Mouse (Mus musculus): ENCODE results near the gene Gm10638. TPM values are rescaled to one million over a fixed set of nuclear protein-coding genes. Genes with fewer than 3 reads are reported as not detected.

The Gm10638 gene
- 1 to 10 TPM; 4.1 to 6.7 TPM for total RNA-seq (2021)
- long read RNA-seq, experiment 1, transcript Gm10638-201 (1 exons, 905 nt) = major isoform, 12 of 12 reads
- long read RNA-seq, experiment 1, partial matches to known transcripts = 0 of 12 reads
- long read RNA-seq, experiment 1, other reads (novel, unspliced or antisense) = 0 of 12 reads
- long read RNA-seq, experiment 2, transcript Gm10638-201 (1 exons, 905 nt) = major isoform, 12 of 12 reads
- long read RNA-seq, experiment 2, partial matches to known transcripts = 0 of 12 reads
- long read RNA-seq, experiment 2, other reads (novel, unspliced or antisense) = 0 of 12 reads

GRCm38 (mm10) chr8:86745221-86745934 is at the start of gene Gm10638, which contains the start of gene Siah1a:
Gene Gm10638, plus strand, starts transcription at chr8:86745699.
Gene Siah1a, minus strand, starts transcription at chr8:86745934.
- DNase-seq = peak; percentile 61

GRCm38 (mm10) chr8:86695703-86696102 is 49.8 kb upstream of the Gm10638 start:
- DNase-seq = no peak

DNA sequence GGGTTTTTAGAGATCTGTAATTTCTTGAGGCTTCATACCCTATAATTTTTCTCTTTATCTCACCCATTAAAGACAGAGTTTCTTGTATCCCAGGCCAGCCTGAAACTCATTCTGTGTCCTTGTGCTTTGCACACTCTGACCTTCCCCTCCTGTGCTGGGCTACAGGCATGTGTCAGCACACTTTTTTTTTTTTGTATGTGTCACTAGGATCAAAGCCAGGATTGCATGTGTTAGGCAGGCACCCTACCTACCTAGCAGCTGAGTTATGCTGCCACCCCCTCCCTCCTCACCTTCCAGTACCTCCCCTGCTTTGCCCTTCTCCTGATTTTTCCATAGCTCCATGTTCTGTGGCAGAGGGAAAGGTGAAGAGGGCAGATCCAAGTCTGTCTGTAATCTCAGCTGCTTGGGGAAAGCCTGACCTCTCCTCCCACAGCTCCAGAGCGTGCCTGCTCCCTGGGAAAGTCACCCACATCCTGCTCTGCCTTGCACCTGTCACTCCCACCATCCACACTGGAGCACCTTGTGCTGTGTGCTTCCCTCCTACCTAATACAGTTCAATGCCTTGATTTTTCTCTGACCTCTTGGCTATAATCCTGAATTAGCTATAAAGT is 46.6 kb upstream of the Gm10638 start:
- no peak for DNase-seq

GRCm38 (mm10) chr8:86699471-86699870 is 46.0 kb upstream of the Gm10638 start:
- DNase-seq = no peak

GRCm38 (mm10) chr8:86702453-86702852 is 43.0 kb upstream of the Gm10638 start:
- DNase-seq = no peak

DNA sequence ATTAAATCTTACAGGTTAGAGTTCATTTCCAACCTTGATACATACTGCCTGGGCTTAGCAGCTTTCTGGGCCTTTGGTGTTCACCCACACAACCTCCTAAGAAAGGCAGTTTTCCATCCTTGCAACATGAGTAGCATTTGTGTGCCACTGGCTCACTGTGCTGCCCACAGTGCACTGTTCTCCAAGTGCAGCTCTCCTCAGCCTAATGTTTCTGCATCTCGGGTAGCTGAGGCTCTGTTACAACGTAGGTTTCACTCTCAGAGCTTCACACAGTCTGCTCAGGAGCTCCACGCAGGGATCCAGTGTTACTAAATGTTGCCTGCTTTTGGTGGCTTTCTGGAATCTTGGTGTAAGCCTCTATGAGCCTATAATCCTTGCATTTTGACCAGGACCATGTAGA is 40.2 kb upstream of the Gm10638 start:
- no peak for DNase-seq

DNA sequence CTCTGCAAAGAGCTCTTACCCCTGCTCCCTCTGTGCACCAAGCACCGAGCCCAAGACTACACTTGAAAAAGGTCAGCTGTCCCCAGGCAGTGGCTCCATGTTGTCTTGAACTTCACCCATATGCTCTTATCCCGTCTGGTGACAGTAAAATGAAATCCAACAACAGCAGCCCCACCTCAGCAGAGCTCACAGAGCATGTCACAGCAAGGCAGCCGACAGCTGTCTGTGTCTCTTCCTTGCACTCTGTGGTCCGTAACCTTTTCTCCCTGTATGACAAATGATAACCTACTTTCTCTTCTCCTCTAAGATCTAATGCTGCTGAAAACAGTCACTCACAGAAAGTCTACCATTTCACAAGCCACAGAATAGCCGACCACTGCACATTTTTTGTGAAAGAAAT is 38.7 kb upstream of the Gm10638 start:
- DNase-seq = no peak

DNA sequence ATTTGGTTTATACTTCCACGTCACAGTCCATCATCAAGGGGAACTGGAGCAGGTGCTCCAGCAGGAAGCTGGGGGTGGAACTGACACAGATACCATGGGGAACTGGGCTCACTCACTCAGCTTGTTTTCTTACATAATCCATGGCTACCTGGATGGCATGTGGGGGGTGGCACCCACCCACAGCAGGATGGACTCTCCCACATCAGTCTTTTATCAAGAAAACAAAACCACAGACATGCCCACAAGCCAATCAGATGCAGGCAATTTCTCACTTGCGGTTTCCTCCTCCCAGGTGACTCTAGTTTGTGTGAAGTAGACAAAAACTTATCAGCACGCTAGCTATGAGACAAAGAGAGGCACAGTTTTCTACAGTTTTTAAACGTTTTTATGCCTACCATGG is 37.6 kb upstream of the Gm10638 start:
- no peak for DNase-seq

GRCm38 (mm10) chr8:86712594-86712993 is 32.9 kb upstream of the Gm10638 start:
- no peak for DNase-seq

GRCm38 (mm10) chr8:86713407-86714188 is 31.9 kb upstream of the Gm10638 start:
- DNase-seq = no peak

DNA sequence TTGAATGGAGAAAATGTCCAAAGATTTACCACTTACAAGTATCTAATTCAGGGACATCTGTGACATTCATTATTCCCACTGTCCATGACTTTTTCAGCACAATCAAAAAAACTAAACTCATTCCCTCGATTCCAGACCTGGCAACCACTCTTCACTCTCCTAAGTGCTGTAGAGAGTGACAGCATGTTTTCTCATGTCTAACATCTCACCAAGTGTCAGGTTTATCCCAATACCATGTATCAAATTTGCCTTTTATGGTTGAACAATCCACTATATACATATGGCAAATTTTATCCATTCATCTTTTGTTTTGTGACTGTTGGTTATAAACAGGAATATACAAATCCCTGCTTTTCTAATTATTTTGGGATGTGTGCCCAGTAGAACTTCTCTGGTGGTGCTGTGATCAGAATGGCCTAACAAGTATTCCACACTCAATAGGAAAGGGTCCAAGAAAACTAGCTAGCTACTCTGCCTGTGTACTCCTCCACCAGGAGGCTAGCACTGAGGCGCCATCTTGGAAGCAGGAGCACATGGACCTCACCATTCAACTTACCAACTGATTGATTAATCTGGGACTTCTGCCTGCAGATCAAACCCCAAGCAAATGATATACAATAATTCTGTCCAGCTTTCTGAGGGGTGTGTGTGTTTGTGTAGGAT is 27.0 kb upstream of the Gm10638 start:
- no peak for DNase-seq

DNA sequence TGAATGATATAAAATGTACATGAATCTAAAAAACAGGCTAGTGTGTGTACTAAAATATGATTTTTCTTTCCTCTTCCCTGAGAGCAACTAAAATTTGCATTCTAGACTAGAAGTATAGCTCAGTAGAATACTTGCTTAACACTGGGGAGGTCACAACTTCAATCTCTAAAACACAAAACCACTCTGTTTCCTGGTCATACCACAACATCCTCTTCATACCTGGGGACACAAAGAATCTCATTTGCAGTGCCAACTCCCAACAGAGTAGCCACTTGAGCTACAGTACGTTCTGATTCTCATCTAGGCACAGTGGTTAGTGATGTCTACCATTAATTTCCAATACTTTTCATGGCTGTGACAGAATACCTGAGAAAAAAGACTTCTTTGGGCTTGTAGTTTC is 26.1 kb upstream of the Gm10638 start:
- DNase-seq = no peak

- DNase-seq = no peak
Observed at GRCm38 (mm10) chr8:86720756-86721459, 24.6 kb upstream of the Gm10638 start.

- DNase-seq = no peak
Observed at GRCm38 (mm10) chr8:86721490-86721889, 24.0 kb upstream of the Gm10638 start.

GRCm38 (mm10) chr8:86726959-86727358 is 18.5 kb upstream of the Gm10638 start:
- DNase-seq = no peak

- no peak for DNase-seq
Observed at GRCm38 (mm10) chr8:86728224-86728950, 17.1 kb upstream of the Gm10638 start.

DNA sequence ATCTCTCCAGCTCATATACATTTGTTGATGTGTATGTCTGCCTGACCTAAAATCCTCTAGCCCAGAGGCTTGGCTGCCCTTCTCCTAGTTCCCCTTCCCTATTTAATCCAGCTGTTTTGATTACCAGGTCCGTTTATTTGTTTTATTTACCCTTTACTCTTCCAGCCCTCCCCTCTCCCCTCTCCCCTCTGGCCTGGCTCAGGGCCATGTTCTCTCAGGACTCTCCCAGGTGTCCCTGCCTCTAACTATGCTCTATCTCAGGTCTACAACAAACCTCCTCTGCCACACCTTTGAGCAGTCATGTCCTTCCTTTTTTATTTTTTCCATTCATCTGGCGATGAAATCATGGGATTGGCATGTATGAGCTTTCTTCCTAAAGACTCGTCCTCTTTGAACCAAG is 15.2 kb upstream of the Gm10638 start:
- DNase-seq = no peak

GRCm38 (mm10) chr8:86730860-86731259 is 14.6 kb upstream of the Gm10638 start:
- DNase-seq = no peak

GRCm38 (mm10) chr8:86734171-86734570 is 11.3 kb upstream of the Gm10638 start:
- DNase-seq = no peak

DNA sequence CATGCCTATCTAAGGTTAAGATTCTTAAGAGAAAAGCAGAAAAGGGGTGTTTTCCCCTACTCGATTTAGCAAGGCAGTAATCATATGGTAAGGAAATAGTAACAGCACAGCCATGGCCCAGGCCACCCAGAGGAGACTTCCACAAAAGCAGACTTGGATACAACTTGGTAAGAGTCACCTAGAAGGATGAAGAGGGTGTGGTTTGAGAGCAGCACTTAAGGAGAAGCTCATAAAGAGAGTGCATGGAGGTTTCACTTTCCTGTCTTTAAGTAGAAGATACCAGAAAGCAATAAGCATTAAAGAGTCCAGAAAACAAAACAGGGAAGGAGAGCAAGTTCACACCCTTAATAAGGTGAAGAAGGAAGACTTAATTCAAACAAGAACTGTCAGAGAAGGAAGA is 10.5 kb upstream of the Gm10638 start:
- DNase-seq = no peak
